ENCODE assay signal across 13 mouse cellular contexts in the genomic region with DNA sequence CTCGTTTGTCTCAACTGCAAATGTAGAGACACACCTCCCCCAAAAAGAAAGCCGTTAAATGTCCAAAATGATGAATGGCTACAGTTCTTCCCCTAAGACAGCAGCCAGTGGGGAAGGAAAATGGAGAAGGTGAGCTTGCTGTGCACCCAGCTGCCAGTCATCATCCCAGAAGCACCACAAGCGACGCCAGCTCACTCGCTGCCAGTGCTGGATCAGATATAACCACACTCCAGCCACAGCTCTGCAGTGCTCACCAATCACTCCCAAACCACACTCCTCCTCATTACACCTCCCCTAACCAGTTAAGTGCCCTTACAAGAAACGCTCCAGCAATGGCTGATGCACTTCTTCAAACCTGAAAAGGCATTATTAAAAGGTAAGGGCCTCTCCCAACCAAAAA.
DNase-seq lines count a peak whose midpoint lies in the region; ATAC-seq lines count a peak whose summit lies in the region.
"Had no signal": no experiment of that assay in that cellular context is flagged by ENCODE, and none has a peak within 500 bp of the region (broad histone marks: within the 10 kb centered on the region; RNA-seq: fewer than 3 reads in every experiment).

No protein-coding gene starts in this region.

- 19% methylated on average over 6 of the region's 6 CpGs for WGBS in lung, embryonic 16.5 days
- 35% methylated on average over 6 of the region's 6 CpGs for WGBS in hindbrain, embryonic 15.5 days

- H3K9ac ChIP-seq in lung, embryonic 16.5 days (ENCODE audit: low read length) = peak overlapping the region; percentile 37; the same call in 1 of the 2 replicates
- H3K9ac ChIP-seq in hindbrain, embryonic 15.5 days = no peak overlapping the region
- H3K9ac ChIP-seq: midbrain, embryonic 12.5 days had no signal

- DNase-seq in embryo, embryonic 10.5 days (ENCODE audit: low spot score) = peak; percentile 29
- DNase-seq in embryo, embryonic 11 days = no peak
- DNase-seq in lung, postnatal 14 days = no peak
- peak; percentile 43 for DNase-seq in thymus, postnatal 25 days
- DNase-seq in adrenal gland, adult 8-10 months = no peak
- DNase-seq in layer of hippocampus, postnatal 25 days (ENCODE audit: extremely low spot score in 1 of 2, low spot score in 1 of 2) = no peak
- DNase-seq: kidney, adult 11 months; retina, postnatal 1 day had no signal

- peak overlapping the region; percentile 7; the same call in 1 of the 2 replicates for H3K4me2 ChIP-seq in lung, embryonic 16.5 days (ENCODE audit: low read depth, low read length)
- peak overlapping the region; percentile 8 for H3K4me2 ChIP-seq in hindbrain, embryonic 15.5 days
- H3K4me2 ChIP-seq: midbrain, embryonic 12.5 days had no signal

- H3K27me3 ChIP-seq in lung, embryonic 16.5 days (ENCODE audit: control insufficient read depth, insufficient read depth, low read depth, low read length) = no peaks in the 10 kb centered on the region
- no peaks in the 10 kb centered on the region for H3K27me3 ChIP-seq in hindbrain, embryonic 15.5 days
- H3K27me3 ChIP-seq: midbrain, embryonic 12.5 days had no signal

- H3K27ac ChIP-seq in lung, embryonic 16.5 days (ENCODE audit: low read length) = 0 out of 2 replicates have a peak overlapping the region, but pooled peaks have one; percentile 62
- H3K27ac ChIP-seq in hindbrain, embryonic 15.5 days (replicated peaks) = no peak overlapping the region; the same call in 1 of the 2 replicates
- H3K27ac ChIP-seq: heart, embryonic 10.5 days had no signal

- H3K4me1 ChIP-seq in lung, embryonic 16.5 days (replicated peaks; ENCODE audit: control insufficient read depth, insufficient read depth, low read length) = peaks cover 11% of the 10 kb centered on the region; the same call in 1 of the 2 replicates
- H3K4me1 ChIP-seq in hindbrain, embryonic 15.5 days (replicated peaks) = peaks cover 12% of the 10 kb centered on the region; the same call in 1 of the 2 replicates

- H3K4me3 ChIP-seq in lung, embryonic 16.5 days (ENCODE audit: low read length) = no peak overlapping the region
- H3K4me3 ChIP-seq in hindbrain, embryonic 15.5 days = no peak overlapping the region
- H3K4me3 ChIP-seq: erythroblast, embryonic 14.5 days; heart, embryonic 10.5 days; midbrain, embryonic 12.5 days had no signal

- no peaks in the 10 kb centered on the region for H3K36me3 ChIP-seq in lung, embryonic 16.5 days (ENCODE audit: control insufficient read depth, insufficient read depth, low read length)
- no peaks in the 10 kb centered on the region for H3K36me3 ChIP-seq in hindbrain, embryonic 15.5 days
- H3K36me3 ChIP-seq: heart, embryonic 10.5 days had no signal

- no peak for ATAC-seq in lung, embryonic 16.5 days (ENCODE audit: low read depth)
- ATAC-seq in hindbrain, embryonic 15.5 days (ENCODE audit: low FRiP score, low read depth) = 0 out of 2 replicates have a peak, but pooled peaks have one; percentile 46

- H3K9me3 ChIP-seq in lung, embryonic 16.5 days (ENCODE audit: control insufficient read depth, low read length) = no peaks in the 10 kb centered on the region
- H3K9me3 ChIP-seq in hindbrain, embryonic 15.5 days = no peaks in the 10 kb centered on the region
- H3K9me3 ChIP-seq: heart, embryonic 10.5 days; midbrain, embryonic 12.5 days had no signal

Comparison
In these comparisons a context has a peak if more than half of its experiments do, and no peak if none do; other contexts are left out.
1. DNase-seq: peak in embryo, embryonic 10.5 days (single experiment) and thymus, postnatal 25 days (single experiment); none in embryo, embryonic 11 days (single experiment), lung, postnatal 14 days (single experiment), adrenal gland, adult 8-10 months (single experiment) and layer of hippocampus, postnatal 25 days (0 of 2).